Mouse (Mus musculus) megakaryocyte, embryonic 14.5 days (primary cell): ENCODE measurements around the gene Nt5e. TPM values are rescaled to one million over a fixed set of nuclear protein-coding genes. Genes with fewer than 3 reads are reported as not detected.

Source experiments
- H3K27me3 ChIP-seq: replicated peaks from 2 replicates; pipeline ENCODE3; 2012; ENCODE audit warnings: inconsistent platforms
- H3K36me3 ChIP-seq: replicated peaks from 2 replicates; pipeline ENCODE3; 2012; ENCODE audit warnings: low read length, inconsistent platforms, mixed read lengths
- H3K4me1 ChIP-seq: 2 replicates; pipeline ENCODE4 v1.6.1; 2012; ENCODE audit warnings: inconsistent platforms
- H3K4me3 ChIP-seq: replicated peaks from 2 replicates; pipeline ENCODE3; 2012; ENCODE audit warnings: moderate library complexity, mild to moderate bottlenecking, inconsistent platforms
- H3K9me3 ChIP-seq: 2 replicates; pipeline ENCODE4 v1.6.1; 2012; ENCODE audit warnings: inconsistent platforms
- FLI1 ChIP-seq: IDR thresholded peaks from 2 replicates; pipeline ENCODE4 v1.6.1; 2012; ENCODE audit warnings: low read length, inconsistent platforms, mixed read lengths
- GATA1 ChIP-seq: IDR thresholded peaks from 3 replicates; pipeline ENCODE4 v1.6.1; 2012; ENCODE audit warnings: mixed read lengths, low read length, inconsistent platforms, borderline replicate concordance
- polyA plus RNA-seq: library from polyadenylated mRNA; stranded (reverse); fragments of >175 nt; gene quantifications from 2 replicates; pipeline ENCODE4 v1.2.3, GENCODE M21; 2012; ENCODE audit warnings: low replicate concordance; ENCODE audit not compliant: insufficient read depth

The Nt5e gene
- polyA plus RNA-seq, 1 experiment, result 11.9 TPM

DNA sequence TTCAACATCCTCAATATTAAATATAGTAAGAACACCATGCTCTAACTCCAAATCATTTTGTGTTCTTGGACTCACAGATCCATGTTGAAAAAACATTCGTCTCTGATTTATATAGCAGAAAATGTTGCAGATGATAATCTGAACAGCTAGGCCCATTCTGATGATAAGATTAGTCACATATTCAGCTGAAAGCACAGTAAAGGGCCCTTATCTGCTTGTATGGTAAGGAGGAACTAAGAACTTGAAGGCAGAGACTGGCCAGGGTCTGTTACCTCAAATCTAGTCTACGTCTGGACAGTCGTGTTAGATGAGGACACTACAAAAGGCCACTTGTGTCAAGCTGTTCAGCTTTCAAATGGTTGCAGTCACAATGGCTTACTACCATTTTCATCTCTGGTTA is 52.1 kb downstream of the Nt5e start:
- peaks cover 65% of the 10 kb centered on the region for H3K36me3 ChIP-seq
- TF ChIP-seq FLI1, result no peak
- TF ChIP-seq GATA1, result no peak
- H3K9me3 ChIP-seq, result no peaks in the 10 kb centered on the region
- no peaks in the 10 kb centered on the region for H3K27me3 ChIP-seq
- peak overlapping the region; percentile 93 for H3K4me3 ChIP-seq
- peaks cover 49% of the 10 kb centered on the region for H3K4me1 ChIP-seq

DNA sequence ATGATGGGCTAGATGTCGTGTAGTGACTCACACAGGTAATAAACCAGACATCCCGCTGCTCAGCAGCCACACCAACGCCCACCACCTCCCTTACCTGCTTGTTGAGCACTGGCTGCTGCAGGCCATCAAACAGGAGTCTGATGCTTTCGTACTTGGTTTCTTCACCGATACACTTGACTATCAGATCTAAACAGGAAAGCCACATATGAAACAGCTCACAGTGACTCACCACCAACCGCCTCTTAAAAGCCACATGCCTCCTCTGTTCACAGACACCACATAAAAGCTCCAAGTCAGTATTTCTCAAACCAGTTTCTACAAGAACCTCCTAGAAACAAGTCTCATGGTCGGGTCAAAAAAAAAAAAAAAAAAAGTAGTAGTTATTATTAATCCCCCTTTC is 53.1 kb downstream of the Nt5e start:
- no peak for TF ChIP-seq FLI1
- no peak for TF ChIP-seq GATA1
- Histone ChIP-seq H3K4me3 (peak overlapping the region; percentile 93), H3K36me3 (peaks cover 63% of the 10 kb centered on the region), H3K4me1 (peaks cover 49% of the 10 kb centered on the region), H3K9me3 (no peaks in the 10 kb centered on the region), H3K27me3 (no peaks in the 10 kb centered on the region)

DNA sequence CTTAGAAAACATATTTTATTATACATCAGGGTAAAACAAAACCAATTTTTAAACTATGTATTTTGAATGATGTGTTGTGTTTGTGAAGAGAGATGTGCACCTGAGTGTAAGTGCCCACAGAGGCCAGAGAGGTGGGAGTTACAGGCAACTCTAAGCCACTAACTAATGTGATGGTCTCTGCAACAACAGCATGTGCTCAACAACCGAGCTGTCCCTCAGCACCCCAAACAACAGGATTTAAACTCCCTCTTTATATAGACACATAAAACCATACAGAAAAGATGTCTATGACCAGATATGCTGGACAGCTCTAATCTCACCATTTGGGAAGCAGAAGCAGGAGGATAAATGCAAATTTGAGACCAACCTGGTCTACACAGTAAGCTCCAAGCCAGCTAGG is 53.5 kb downstream of the Nt5e start:
- no peaks in the 10 kb centered on the region for H3K9me3 ChIP-seq
- peak overlapping the region; percentile 81 for H3K4me3 ChIP-seq
- H3K4me1 ChIP-seq, result peaks cover 49% of the 10 kb centered on the region
- H3K27me3 ChIP-seq, result no peaks in the 10 kb centered on the region
- H3K36me3 ChIP-seq, result peaks cover 65% of the 10 kb centered on the region
- no peak for TF ChIP-seq FLI1
- TF ChIP-seq GATA1, result no peak

DNA sequence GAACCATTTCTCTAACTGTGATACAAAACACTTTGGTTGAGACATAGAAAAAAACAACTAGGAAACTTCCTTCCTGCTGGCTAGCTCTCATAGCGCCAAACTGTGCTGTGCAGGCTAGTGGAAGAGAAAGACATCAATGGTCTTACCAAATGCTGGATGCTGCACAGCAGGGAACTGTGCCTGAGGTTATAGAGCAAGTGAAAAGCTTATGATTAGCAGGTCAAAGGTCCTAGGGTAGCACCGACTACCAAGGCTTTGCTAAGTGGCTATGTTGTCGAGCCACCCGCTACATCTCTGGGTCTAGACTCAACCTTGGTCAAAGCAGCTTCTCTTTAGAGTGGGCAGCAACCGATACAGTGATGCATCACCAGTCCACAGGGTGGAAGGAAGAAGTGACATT is 61.8 kb downstream of the Nt5e start:
- TF ChIP-seq FLI1, result no peak
- TF ChIP-seq GATA1, result no peak
- Histone ChIP-seq H3K4me1 (peaks cover 8% of the 10 kb centered on the region; the same call in 1 of the 2 replicates), H3K9me3 (no peaks in the 10 kb centered on the region), H3K27me3 (no peaks in the 10 kb centered on the region), H3K4me3 (no peak overlapping the region), H3K36me3 (peaks cover 71% of the 10 kb centered on the region)

DNA sequence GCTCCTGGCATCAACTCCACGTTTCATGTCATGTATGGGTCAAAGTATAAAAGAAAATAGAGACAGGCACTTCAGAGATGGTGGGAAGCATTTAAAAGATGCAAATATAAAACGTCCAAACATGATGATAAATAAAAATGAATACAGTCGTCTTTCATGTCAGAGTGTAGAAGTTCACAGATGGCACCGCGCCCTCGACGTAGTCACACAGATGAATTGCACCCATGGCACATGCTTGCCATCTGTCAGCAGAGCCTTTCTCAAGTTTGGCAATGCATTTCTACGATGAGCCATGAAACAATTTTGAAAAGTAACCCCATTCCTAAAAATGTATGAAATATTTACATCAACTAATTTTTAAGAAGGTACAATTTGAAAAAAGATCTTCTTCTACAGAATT is 67.9 kb downstream of the Nt5e start:
- H3K36me3 ChIP-seq, result peaks cover 62% of the 10 kb centered on the region
- TF ChIP-seq FLI1 (no peak), GATA1 (no peak)
- no peaks in the 10 kb centered on the region for H3K9me3 ChIP-seq
- H3K27me3 ChIP-seq, result no peaks in the 10 kb centered on the region
- H3K4me3 ChIP-seq, result no peak overlapping the region
- H3K4me1 ChIP-seq, result no peaks in the 10 kb centered on the region

DNA sequence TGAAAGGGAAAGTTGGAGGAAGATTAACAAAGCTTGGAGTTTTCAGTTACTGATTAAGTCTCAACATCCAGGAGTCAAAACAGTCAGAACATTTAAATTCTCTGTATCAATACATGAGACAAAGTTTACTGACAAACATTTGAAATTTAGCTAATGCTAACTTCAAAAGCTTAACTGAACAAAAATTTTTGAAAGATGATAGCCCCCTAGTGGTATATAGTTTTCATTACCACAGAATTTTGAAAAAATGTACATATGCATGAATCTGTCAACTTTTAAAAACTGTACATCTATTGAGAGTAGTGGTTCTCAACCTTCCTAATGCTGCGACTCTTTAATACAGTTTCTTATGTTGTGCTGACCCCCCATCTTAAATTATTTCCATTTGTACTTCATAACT is 71.5 kb downstream of the Nt5e start:
- H3K9me3 ChIP-seq, result no peaks in the 10 kb centered on the region
- peaks cover 71% of the 10 kb centered on the region for H3K36me3 ChIP-seq
- H3K27me3 ChIP-seq, result no peaks in the 10 kb centered on the region
- no peak overlapping the region for H3K4me3 ChIP-seq
- no peak for TF ChIP-seq FLI1
- no peak for TF ChIP-seq GATA1
- no peaks in the 10 kb centered on the region for H3K4me1 ChIP-seq

DNA sequence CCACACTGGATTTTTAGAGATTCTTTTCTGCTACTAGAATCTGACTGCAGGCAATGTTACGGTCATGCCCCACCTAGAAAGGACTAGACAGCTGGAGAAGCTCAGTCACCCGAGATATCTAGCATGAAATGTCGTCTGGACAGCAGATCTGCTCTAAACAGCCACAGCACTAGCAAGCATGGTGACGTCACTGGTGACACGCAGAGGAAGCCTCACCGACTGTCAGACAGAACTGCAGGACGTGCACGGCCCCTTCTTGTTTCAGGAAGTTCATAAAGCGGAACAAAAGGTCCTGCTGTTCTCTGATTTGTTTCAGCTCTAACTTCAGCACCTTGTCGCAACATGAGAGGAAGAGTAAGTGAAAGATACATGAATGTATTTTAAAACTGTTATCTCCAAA is 77.1 kb downstream of the Nt5e start:
- TF ChIP-seq GATA1 (no peak), FLI1 (no peak)
- Histone ChIP-seq H3K4me3 (no peak overlapping the region), H3K36me3 (peaks cover 71% of the 10 kb centered on the region), H3K9me3 (no peaks in the 10 kb centered on the region), H3K27me3 (no peaks in the 10 kb centered on the region), H3K4me1 (peaks cover 3% of the 10 kb centered on the region; the same call in 1 of the 2 replicates)

DNA sequence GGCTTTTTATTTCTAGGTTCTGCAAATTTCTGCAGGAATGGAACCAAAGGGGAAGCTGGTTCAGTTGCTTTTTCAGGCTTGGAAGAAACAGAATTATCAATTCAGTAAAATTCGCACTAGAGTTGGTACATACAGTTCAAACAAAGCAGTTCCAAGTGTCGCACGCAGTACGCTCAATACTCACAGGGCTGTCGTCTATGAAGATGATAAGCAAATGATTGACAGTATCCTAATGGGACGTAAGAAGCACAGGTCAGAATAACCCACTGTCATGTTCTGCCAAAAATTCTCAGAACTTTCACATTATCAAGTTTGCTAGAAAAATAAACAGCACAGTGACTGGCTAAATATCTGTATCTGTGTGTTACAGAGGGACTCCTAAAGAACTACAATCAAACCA is 77.5 kb downstream of the Nt5e start:
- H3K27me3 ChIP-seq, result no peaks in the 10 kb centered on the region
- no peaks in the 10 kb centered on the region for H3K9me3 ChIP-seq
- H3K4me3 ChIP-seq, result no peak overlapping the region
- no peak for TF ChIP-seq GATA1
- no peak for TF ChIP-seq FLI1
- peaks cover 3% of the 10 kb centered on the region; the same call in 1 of the 2 replicates for H3K4me1 ChIP-seq
- peaks cover 75% of the 10 kb centered on the region for H3K36me3 ChIP-seq

DNA sequence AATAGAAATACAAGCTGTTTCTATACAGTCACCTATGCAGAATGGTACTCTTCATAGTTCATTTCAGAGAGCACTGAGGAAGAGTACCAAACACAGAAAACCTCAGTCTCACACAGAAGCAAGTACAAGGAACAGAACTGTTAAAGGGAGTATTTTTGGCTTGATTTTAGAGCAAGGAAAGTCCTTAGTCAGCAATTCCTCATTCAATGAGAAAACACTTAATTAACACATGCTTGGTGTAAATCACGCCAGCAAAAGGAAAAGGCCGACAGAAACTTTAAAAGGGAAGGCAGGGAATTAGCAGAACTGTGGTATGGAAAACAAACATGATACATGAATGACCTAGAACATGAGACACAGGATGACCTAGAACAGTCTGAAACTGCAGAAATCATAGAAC is 83.0 kb downstream of the Nt5e start:
- H3K4me1 ChIP-seq, result no peaks in the 10 kb centered on the region
- H3K36me3 ChIP-seq, result peaks cover 70% of the 10 kb centered on the region
- H3K27me3 ChIP-seq, result no peaks in the 10 kb centered on the region
- TF ChIP-seq GATA1 (no peak), FLI1 (no peak)
- H3K4me3 ChIP-seq, result no peak overlapping the region
- H3K9me3 ChIP-seq, result no peaks in the 10 kb centered on the region

DNA sequence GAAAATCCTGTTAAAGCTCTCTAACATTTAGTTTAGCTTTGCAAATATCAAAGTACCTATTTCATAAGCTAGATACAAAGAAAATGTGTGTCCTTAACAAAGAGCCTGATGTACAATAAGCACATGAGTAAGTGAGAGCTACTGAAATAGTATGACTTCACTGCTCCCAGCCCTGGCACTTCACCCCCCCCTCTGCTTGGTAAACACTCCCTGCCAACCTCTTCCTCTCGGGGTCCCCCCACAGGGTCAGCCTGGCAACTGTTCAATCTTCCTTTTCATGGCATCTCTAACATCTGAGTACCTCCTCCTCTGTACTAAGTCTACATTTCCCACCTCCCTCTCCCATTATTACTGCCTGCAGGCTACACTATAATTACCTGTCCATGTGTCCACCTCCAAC is 89.8 kb downstream of the Nt5e start:
- Histone ChIP-seq H3K36me3 (peaks cover 76% of the 10 kb centered on the region), H3K4me1 (peaks cover 4% of the 10 kb centered on the region; the same call in 1 of the 2 replicates), H3K27me3 (no peaks in the 10 kb centered on the region), H3K4me3 (no peak overlapping the region), H3K9me3 (no peaks in the 10 kb centered on the region)
- TF ChIP-seq FLI1, result no peak
- no peak for TF ChIP-seq GATA1

Other genes with a start within 250 kb of the Nt5e start
- 2.3 and 3.0 TPM in 2 replicates for gene Snx14, start 111.8 kb downstream of the Nt5e start, polyA plus RNA-seq
- gene Gm20537, start 129.4 kb downstream of the Nt5e start, polyA plus RNA-seq, result 17.0 TPM in 1 of 2 replicates, not detected in the other
- gene Syncrip, start 155.4 kb downstream of the Nt5e start, polyA plus RNA-seq, result 15.1 and 44.2 TPM in 2 replicates
- gene Zfp949, start 220.8 kb downstream of the Nt5e start, polyA plus RNA-seq, result 0.78 TPM in 1 of 2 replicates, not detected in the other